Mouse (Mus musculus) spleen, adult 2 months (tissue): Measurements from ENCODE around the gene Tfcp2.

Experiments
- CTCF ChIP-seq: fragments of 200-500 bp; IDR thresholded peaks from 2 replicates; pipeline ENCODE4 v1.5.1; 2011; ENCODE audit warnings: mild to moderate bottlenecking, inconsistent platforms; ENCODE audit not compliant: insufficient read depth, insufficient read length, insufficient replicate concordance; ENCODE audit errors: extremely low read depth
- POLR2A ChIP-seq: fragments of 200-500 bp; IDR thresholded peaks from 2 replicates; pipeline ENCODE4 v1.6.1; 2011; ENCODE audit warnings: low read depth, low read length, inconsistent platforms

- TF ChIP-seq CTCF (no peak), POLR2A (no peak)
These were observed 10.4 kb downstream of the Tfcp2 start for GRCm38 (mm10) chr15:100541426-100541825.
